26 mouse cellular contexts compared by ENCODE assay signal in genomic region chr13:53389471-53389870, GRCm38 (mm10). TPM values are rescaled to one million over a fixed set of nuclear protein-coding genes. Genes with fewer than 3 reads are reported as not detected.
DNase-seq lines count a peak whose midpoint lies in the region; ATAC-seq lines count a peak whose summit lies in the region.
"Had no signal": no experiment of that assay in that cellular context is flagged by ENCODE, and none has a peak within 500 bp of the region (broad histone marks: within the 10 kb centered on the region; RNA-seq: fewer than 3 reads in every experiment).

No protein-coding gene starts in this region.

- H3K4me1 ChIP-seq in forebrain, embryonic 10.5 days, result peaks cover 7% of the 10 kb centered on the region
- H3K4me1 ChIP-seq: heart, embryonic 15.5 days; intestine, embryonic 15.5 days; liver, embryonic 15.5 days; midbrain, embryonic 13.5 days had no signal

- H3K27ac ChIP-seq in forebrain, embryonic 10.5 days, result no peak overlapping the region
- H3K27ac ChIP-seq: embryonic facial prominence, embryonic 10.5 days; embryonic facial prominence, embryonic 15.5 days; heart, embryonic 15.5 days; hindbrain, embryonic 12.5 days; hindbrain, postnatal 0 days; intestine, embryonic 15.5 days; kidney, postnatal 0 days; liver, embryonic 15.5 days; midbrain, embryonic 13.5 days; neural tube, embryonic 13.5 days had no signal

- ATAC-seq in megakaryocyte progenitor cell, adult 5-6 weeks (replicated peaks; ENCODE audit: poor library complexity), result peak; percentile 79
- ATAC-seq: forebrain, embryonic 14.5 days; hindbrain, postnatal 0 days; intestine, embryonic 15.5 days; midbrain, embryonic 13.5 days had no signal

- no peaks in the 10 kb centered on the region for H3K36me3 ChIP-seq in forebrain, embryonic 10.5 days (replicated peaks)
- H3K36me3 ChIP-seq: embryonic facial prominence, embryonic 10.5 days; embryonic facial prominence, embryonic 15.5 days; G1E; heart, embryonic 15.5 days; hindbrain, embryonic 12.5 days; intestine, embryonic 15.5 days; liver, embryonic 15.5 days; midbrain, embryonic 13.5 days; neural tube, embryonic 13.5 days had no signal

- H3K9me3 ChIP-seq in forebrain, embryonic 10.5 days, result no peaks in the 10 kb centered on the region
- H3K9me3 ChIP-seq: embryonic facial prominence, embryonic 10.5 days; embryonic facial prominence, embryonic 15.5 days; heart, embryonic 15.5 days; hindbrain, embryonic 12.5 days; intestine, embryonic 15.5 days; liver, embryonic 15.5 days; midbrain, embryonic 13.5 days; neural tube, embryonic 13.5 days had no signal

- WGBS in forebrain, embryonic 10.5 days, result 86% methylated on average over 2 of the region's 2 CpGs

- no peak overlapping the region for H3K4me3 ChIP-seq in forebrain, embryonic 10.5 days
- H3K4me3 ChIP-seq: embryonic facial prominence, embryonic 10.5 days; embryonic facial prominence, embryonic 15.5 days; heart, embryonic 15.5 days; hindbrain, embryonic 12.5 days; intestine, embryonic 15.5 days; liver, embryonic 15.5 days; midbrain, embryonic 13.5 days; neural tube, embryonic 13.5 days had no signal

- H3K27me3 ChIP-seq in forebrain, embryonic 10.5 days (ENCODE audit: poor library complexity, severe bottlenecking), result peaks cover 8% of the 10 kb centered on the region; the same call in 1 of the 2 replicates
- H3K27me3 ChIP-seq: embryonic facial prominence, embryonic 15.5 days; hindbrain, embryonic 12.5 days; intestine, embryonic 15.5 days had no signal

- DNase-seq in adrenal gland, postnatal 14 days, result peak; percentile 23
- DNase-seq in adrenal gland, postnatal 10 days, result no peak
- DNase-seq in fat pad, adult 2 months (ENCODE audit: extremely low read depth, low read depth, low spot score), result peak; percentile 95
- DNase-seq in lung, postnatal 10 days, result peak; percentile 6
- DNase-seq in forebrain, embryonic 10.5 days (ENCODE audit: extremely low spot score, low spot score), result no peak
- no peak for DNase-seq in ovary, postnatal 10 days (ENCODE audit: low spot score)
- DNase-seq: cerebellum, adult 8-10 months; cerebellum, postnatal 25 days; gastrocnemius, postnatal 25 days; heart, postnatal 36 days; kidney, adult 8-10 months; kidney, postnatal 4 days; layer of hippocampus, postnatal 36 days had no signal

RNA-seq across cellular contexts. Expression of gene Sptlc1, which starts 12.3 kb away (rescaled TPM):
- 40.4 and 40.8 TPM in 2 replicates for total RNA-seq in adrenal gland, postnatal 14 days (2021)
- total RNA-seq in adrenal gland, postnatal 10 days (2021), result 10 to 100 TPM; 36.4 to 40.2 TPM
- total RNA-seq in megakaryocyte progenitor cell, adult 5-6 weeks (2015), result 19.8 and 25.4 TPM in 2 replicates
- total RNA-seq in megakaryocyte progenitor cell, adult 5-6 weeks (2017), result 34.0 and 40.4 TPM in 2 replicates
- polyA plus RNA-seq in forebrain, embryonic 10.5 days (2016; fragmentation: Nextera tagmentation; extraction: Ambion mirVana), result 29.6 and 33.9 TPM in 2 replicates

Comparison
In these comparisons a context has a peak if more than half of its experiments do, and no peak if none do; other contexts are left out.
1. DNase-seq: peak in adrenal gland, postnatal 14 days (single experiment), fat pad, adult 2 months (single experiment) and lung, postnatal 10 days (single experiment); none in adrenal gland, postnatal 10 days (single experiment), forebrain, embryonic 10.5 days (single experiment) and ovary, postnatal 10 days (single experiment).